Mouse (Mus musculus): ENCODE measurements around the gene Adarb1. TPM values are rescaled to one million over a fixed set of nuclear protein-coding genes. Genes with fewer than 3 reads are reported as not detected.

The Adarb1 gene
- polyA plus RNA-seq, 1 experiment from 2014 or later: 10.7 TPM

DNA sequence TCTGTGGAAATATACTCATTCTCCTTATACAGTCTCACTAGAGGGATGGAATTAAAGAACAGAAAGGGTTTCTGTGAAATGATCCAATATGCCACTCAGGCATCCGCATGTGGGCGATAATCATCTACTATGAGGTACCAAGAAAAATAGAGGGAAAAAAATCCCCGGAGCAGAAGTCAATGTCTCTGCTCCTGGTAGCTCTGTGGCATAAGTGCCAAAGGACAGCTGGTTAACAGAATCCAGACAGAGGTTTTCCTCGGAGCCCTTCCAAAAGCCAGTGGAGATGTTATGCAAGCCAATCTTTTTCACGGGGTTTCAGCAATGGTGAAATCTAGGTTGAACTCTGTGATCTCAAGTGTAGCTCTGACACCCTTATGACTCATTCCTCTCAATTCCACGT is 11.6 kb downstream of the Adarb1 start:
- Histone ChIP-seq H3K36me3 (no peaks in the 10 kb centered on the region), H3K4me1 (replicated peaks) (no peaks in the 10 kb centered on the region), H3K27ac (replicated peaks) (no peak overlapping the region), H3K9me3 (no peaks in the 10 kb centered on the region), H3K4me2 (no peak overlapping the region), H3K4me3 (no peak overlapping the region), H3K9ac (no peak overlapping the region), H3K27me3 (no peaks in the 10 kb centered on the region)
- 84% methylated on average over 6 of the region's 6 CpGs for WGBS
- ATAC-seq (ENCODE audit: low read depth): no peak

DNA sequence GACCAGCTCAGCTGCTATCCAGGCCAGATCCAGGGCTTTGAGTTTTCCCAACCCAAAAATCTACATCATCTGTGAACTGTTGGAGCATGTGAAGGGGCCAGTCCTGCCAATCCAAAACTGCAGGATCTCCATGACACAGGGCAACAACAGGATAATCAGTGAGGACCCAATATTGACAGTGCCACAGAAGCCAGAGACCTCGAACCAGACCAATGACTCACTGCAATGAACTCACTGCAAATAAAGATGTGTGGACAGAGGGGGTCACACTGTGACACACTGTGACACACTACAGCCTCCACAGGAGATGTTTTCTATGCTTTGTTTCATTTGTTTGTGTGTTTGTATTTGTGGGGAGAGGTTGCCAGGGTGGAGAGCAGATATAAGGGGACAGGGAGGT is 15.6 kb downstream of the Adarb1 start:
- 76% methylated on average over 1 of the region's 1 CpGs for WGBS
- no peak for ATAC-seq (ENCODE audit: low read depth)
- Histone ChIP-seq H3K4me1 (replicated peaks) (no peaks in the 10 kb centered on the region), H3K27ac (replicated peaks) (no peak overlapping the region), H3K4me3 (no peak overlapping the region), H3K36me3 (no peaks in the 10 kb centered on the region), H3K4me2 (no peak overlapping the region), H3K9ac (no peak overlapping the region), H3K9me3 (no peaks in the 10 kb centered on the region), H3K27me3 (no peaks in the 10 kb centered on the region)

GRCm38 (mm10) chr10:77401039-77401438 is 17.0 kb downstream of the Adarb1 start:
- no peak for ATAC-seq (ENCODE audit: low read depth)
- no peaks in the 10 kb centered on the region for H3K36me3 ChIP-seq
- H3K9ac ChIP-seq: no peak overlapping the region
- no peak overlapping the region for H3K27ac ChIP-seq (replicated peaks)
- H3K9me3 ChIP-seq: no peaks in the 10 kb centered on the region
- no peaks in the 10 kb centered on the region for H3K4me1 ChIP-seq (replicated peaks)
- H3K4me3 ChIP-seq: no peak overlapping the region
- 96% methylated on average over 6 of the region's 6 CpGs for WGBS
- H3K4me2 ChIP-seq: no peak overlapping the region
- H3K27me3 ChIP-seq: no peaks in the 10 kb centered on the region

DNA sequence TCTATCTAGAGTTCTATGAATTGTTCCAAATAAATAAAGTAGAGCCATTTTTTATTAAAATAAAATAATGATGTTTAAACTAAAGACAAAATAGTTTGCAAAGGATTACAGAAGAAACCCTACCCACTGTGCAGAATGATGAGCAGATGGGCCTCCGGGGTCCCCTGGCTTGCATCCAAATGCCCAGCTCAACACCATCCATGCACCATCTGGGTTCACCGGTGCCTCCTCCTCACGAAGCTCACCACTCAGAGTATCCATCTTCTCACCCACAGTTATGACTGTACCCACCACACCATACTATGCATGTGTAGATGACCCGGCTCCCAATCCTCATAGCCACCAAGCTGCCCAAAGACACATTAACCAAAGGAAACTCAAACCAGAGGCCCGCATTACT is 18.1 kb downstream of the Adarb1 start:
- Histone ChIP-seq H3K36me3 (no peaks in the 10 kb centered on the region), H3K4me3 (no peak overlapping the region), H3K27ac (replicated peaks) (no peak overlapping the region), H3K4me1 (replicated peaks) (no peaks in the 10 kb centered on the region), H3K9me3 (no peaks in the 10 kb centered on the region), H3K4me2 (no peak overlapping the region), H3K9ac (no peak overlapping the region), H3K27me3 (no peaks in the 10 kb centered on the region)
- WGBS: 76% methylated on average over 5 of the region's 5 CpGs
- ATAC-seq (ENCODE audit: low read depth): no peak

GRCm38 (mm10) chr10:77398082-77398481 is 20.0 kb downstream of the Adarb1 start:
- no peak for ATAC-seq (ENCODE audit: low read depth)
- H3K27ac ChIP-seq (replicated peaks): no peak overlapping the region
- 74% methylated on average over 3 of the region's 3 CpGs for WGBS
- H3K9ac ChIP-seq: no peak overlapping the region
- H3K4me3 ChIP-seq: no peak overlapping the region
- no peaks in the 10 kb centered on the region for H3K36me3 ChIP-seq
- no peaks in the 10 kb centered on the region for H3K9me3 ChIP-seq
- H3K4me2 ChIP-seq: no peak overlapping the region
- no peaks in the 10 kb centered on the region for H3K27me3 ChIP-seq
- no peaks in the 10 kb centered on the region for H3K4me1 ChIP-seq (replicated peaks)

DNA sequence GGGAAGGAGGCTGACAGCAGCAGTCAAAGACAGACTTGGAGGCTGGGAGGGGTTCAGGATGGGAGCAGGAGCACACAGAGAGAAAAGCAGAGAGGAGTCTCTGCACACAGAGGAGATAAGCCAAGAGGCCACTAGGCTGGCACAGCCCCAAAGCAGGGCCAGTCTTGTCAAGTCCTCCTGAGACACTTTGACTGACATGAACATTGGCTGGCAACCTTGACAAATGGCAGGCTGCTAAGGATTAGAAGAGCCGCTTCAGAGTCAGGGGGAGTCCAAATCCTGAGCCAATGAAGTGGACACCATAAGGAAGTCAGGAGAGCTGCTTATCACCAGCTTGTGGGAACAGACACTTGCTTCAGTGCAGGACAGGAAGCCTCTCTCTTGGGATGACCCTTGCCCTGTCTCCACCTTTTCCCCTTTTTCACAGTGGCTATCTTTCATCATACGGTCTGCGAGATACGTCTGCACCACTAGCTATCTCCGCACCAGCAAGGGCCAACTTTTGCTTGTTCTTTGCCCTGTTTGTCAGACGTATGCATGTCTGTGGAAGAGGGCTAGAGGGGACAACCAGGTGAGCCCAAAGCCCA is 20.9 kb downstream of the Adarb1 start:
- H3K9me3 ChIP-seq: no peaks in the 10 kb centered on the region
- H3K36me3 ChIP-seq: no peaks in the 10 kb centered on the region
- no peak overlapping the region for H3K9ac ChIP-seq
- 82% methylated on average over 6 of the region's 6 CpGs for WGBS
- no peak overlapping the region for H3K4me3 ChIP-seq
- no peak overlapping the region for H3K27ac ChIP-seq (replicated peaks)
- H3K4me1 ChIP-seq (replicated peaks): no peaks in the 10 kb centered on the region
- H3K27me3 ChIP-seq: no peaks in the 10 kb centered on the region
- H3K4me2 ChIP-seq: no peak overlapping the region
- ATAC-seq (ENCODE audit: low read depth): no peak

DNA sequence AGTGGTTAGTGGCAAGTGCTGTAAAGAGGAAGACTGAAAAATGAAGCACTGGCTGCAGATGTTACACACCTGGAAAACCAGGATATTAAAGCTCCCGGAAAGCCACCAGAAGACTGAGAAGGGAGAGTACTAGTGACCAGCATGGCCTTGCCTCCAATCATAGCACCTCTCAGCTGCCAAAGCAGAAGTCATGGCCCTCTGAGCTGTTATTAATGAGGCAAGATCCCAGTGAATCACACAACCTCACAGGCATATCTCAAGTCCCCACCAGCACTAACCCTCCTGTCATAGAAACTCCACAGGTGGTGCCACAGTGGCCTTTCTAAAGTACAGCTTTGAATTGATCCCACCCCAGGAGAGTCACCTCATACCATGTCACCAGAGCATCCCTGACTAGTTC is 22.1 kb downstream of the Adarb1 start:
- no peak overlapping the region for H3K27ac ChIP-seq (replicated peaks)
- no peak overlapping the region for H3K9ac ChIP-seq
- ATAC-seq (ENCODE audit: low read depth): no peak
- 94% methylated on average over 1 of the region's 1 CpGs for WGBS
- no peaks in the 10 kb centered on the region for H3K9me3 ChIP-seq
- no peak overlapping the region for H3K4me2 ChIP-seq
- no peak overlapping the region for H3K4me3 ChIP-seq
- no peaks in the 10 kb centered on the region for H3K4me1 ChIP-seq (replicated peaks)
- H3K27me3 ChIP-seq: no peaks in the 10 kb centered on the region
- no peaks in the 10 kb centered on the region for H3K36me3 ChIP-seq

DNA sequence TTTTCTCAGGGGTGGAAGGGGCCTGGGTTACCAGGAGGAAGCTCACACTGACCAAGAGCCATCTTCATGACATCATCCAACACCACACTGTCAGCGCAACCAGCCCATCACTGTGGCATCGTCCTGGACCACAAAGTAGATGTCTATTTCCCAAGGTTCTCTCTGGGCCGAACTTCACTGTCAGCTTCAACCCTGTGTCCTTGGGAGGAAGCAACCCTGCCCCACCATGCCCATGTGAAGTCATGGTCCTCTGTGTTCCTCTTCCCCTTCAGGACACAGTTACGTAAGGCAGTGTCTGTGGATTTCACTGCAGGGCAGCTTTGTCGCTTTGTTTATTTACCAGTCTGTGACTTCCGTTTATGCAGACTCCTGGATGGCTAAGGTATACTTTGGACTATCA is 27.0 kb downstream of the Adarb1 start:
- Histone ChIP-seq H3K4me1 (replicated peaks) (peaks cover 3% of the 10 kb centered on the region; the same call in 1 of the 2 replicates), H3K9ac (no peak overlapping the region), H3K9me3 (no peaks in the 10 kb centered on the region), H3K27me3 (no peaks in the 10 kb centered on the region), H3K4me2 (no peak overlapping the region), H3K27ac (replicated peaks) (no peak overlapping the region), H3K36me3 (no peaks in the 10 kb centered on the region), H3K4me3 (no peak overlapping the region)
- no peak for ATAC-seq (ENCODE audit: low read depth)
- 94% methylated on average over 6 of the region's 6 CpGs for WGBS

GRCm38 (mm10) chr10:77387558-77387957 is 30.5 kb downstream of the Adarb1 start:
- no peak overlapping the region for H3K4me3 ChIP-seq
- no peak overlapping the region for H3K4me2 ChIP-seq
- peaks cover 3% of the 10 kb centered on the region; the same call in 1 of the 2 replicates for H3K4me1 ChIP-seq (replicated peaks)
- no peaks in the 10 kb centered on the region for H3K27me3 ChIP-seq
- no peak overlapping the region for H3K9ac ChIP-seq
- H3K36me3 ChIP-seq: no peaks in the 10 kb centered on the region
- WGBS: 90% methylated on average over 1 of the region's 1 CpGs
- ATAC-seq (ENCODE audit: low read depth): no peak
- H3K27ac ChIP-seq (replicated peaks): no peak overlapping the region
- H3K9me3 ChIP-seq: no peaks in the 10 kb centered on the region

DNA sequence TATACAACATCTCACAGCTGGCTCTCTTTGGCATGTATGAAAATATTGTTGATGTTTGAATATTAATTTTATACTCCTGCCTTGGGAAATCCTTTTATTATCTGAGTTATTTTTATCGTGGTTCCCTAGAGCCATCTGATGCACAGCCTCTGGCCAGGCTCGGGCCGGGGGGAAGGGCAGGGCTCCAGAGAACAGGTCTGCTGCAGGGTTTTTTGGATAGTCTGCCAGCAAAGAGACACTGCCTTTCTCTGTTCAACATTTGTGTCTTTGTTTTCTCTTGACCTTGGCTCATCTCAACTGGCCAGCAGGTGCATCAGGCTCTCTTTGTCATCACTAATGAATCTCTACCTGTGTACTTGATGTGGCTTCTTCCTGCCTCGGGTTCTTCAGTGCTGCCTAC is 32.3 kb downstream of the Adarb1 start:
- no peak for ATAC-seq (ENCODE audit: low read depth)
- Histone ChIP-seq H3K4me3 (no peak overlapping the region), H3K9ac (no peak overlapping the region), H3K27ac (replicated peaks) (no peak overlapping the region), H3K9me3 (no peaks in the 10 kb centered on the region), H3K36me3 (no peaks in the 10 kb centered on the region), H3K27me3 (no peaks in the 10 kb centered on the region), H3K4me2 (no peak overlapping the region), H3K4me1 (replicated peaks) (peaks cover 3% of the 10 kb centered on the region; the same call in 1 of the 2 replicates)
- WGBS: 78% methylated on average over 4 of the region's 4 CpGs

- Histone ChIP-seq H3K27me3 (no peaks in the 10 kb centered on the region), H3K4me2 (no peak overlapping the region), H3K36me3 (no peaks in the 10 kb centered on the region), H3K9me3 (no peaks in the 10 kb centered on the region), H3K9ac (no peak overlapping the region), H3K4me1 (replicated peaks) (peaks cover 3% of the 10 kb centered on the region; the same call in 1 of the 2 replicates), H3K4me3 (no peak overlapping the region), H3K27ac (replicated peaks) (no peak overlapping the region)
- WGBS: 82% methylated on average over 8 of the region's 8 CpGs
- no peak for ATAC-seq (ENCODE audit: low read depth)
Measured at GRCm38 (mm10) chr10:77383045-77383444, 35.0 kb downstream of the Adarb1 start.

DNA sequence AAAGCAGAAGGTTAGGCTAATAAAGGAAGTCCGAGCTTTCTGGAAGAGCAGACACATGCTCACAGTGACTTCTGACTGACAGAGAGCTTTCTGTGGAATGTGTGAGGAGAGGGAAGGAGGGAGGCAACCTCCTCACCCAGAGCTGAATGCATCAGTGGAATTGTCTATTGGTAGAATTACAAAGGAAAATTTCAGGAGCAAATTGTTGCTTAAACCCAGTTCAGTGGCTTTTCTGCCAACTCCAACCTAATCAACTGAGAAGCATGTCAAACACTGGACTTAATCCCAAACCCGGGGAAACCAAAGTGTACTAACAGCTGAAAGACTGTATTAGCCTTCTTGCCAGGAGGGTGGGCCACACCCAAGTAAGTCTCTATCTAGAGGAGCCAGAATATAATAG is 36.9 kb downstream of the Adarb1 start:
- no peaks in the 10 kb centered on the region for H3K9me3 ChIP-seq
- WGBS: 66% methylated on average over 2 of the region's 2 CpGs
- no peak for ATAC-seq (ENCODE audit: low read depth)

GRCm38 (mm10) chr10:77380716-77381115 is 37.4 kb downstream of the Adarb1 start:
- no peak overlapping the region for H3K9ac ChIP-seq
- WGBS: 77% methylated on average over 6 of the region's 6 CpGs
- no peak overlapping the region for H3K27ac ChIP-seq (replicated peaks)
- no peak overlapping the region for H3K4me2 ChIP-seq
- no peak for ATAC-seq (ENCODE audit: low read depth)
- H3K36me3 ChIP-seq: no peaks in the 10 kb centered on the region
- no peaks in the 10 kb centered on the region for H3K9me3 ChIP-seq
- no peak overlapping the region for H3K4me3 ChIP-seq
- H3K27me3 ChIP-seq: no peaks in the 10 kb centered on the region
- no peaks in the 10 kb centered on the region for H3K4me1 ChIP-seq (replicated peaks)

More for the DNA sequence above, 36.9 kb downstream of the Adarb1 start:
- Histone ChIP-seq H3K27me3 (no peaks in the 10 kb centered on the region), H3K36me3 (no peaks in the 10 kb centered on the region), H3K9ac (no peak overlapping the region), H3K27ac (replicated peaks) (no peak overlapping the region), H3K4me1 (replicated peaks) (no peaks in the 10 kb centered on the region), H3K4me3 (no peak overlapping the region), H3K4me2 (no peak overlapping the region)
